Mouse (Mus musculus): ENCODE data around the gene Fkbp15.
A peak's percentile ranks its signal among the peaks of the same experiment; 100 is the strongest.

The Fkbp15 gene

GRCm38 (mm10) chr4:62372410-62372809 lies 12.1 kb upstream of the Fkbp15 start:
- DNase-seq: no peak

GRCm38 (mm10) chr4:62369091-62369490 lies 8.7 kb upstream of the Fkbp15 start:
- no peak for DNase-seq

GRCm38 (mm10) chr4:62367586-62367985 lies 7.2 kb upstream of the Fkbp15 start:
- peak; percentile 55 for DNase-seq

- peak; percentile 43 for DNase-seq
Measured at GRCm38 (mm10) chr4:62366291-62366690, 5.9 kb upstream of the Fkbp15 start.

- no peak for DNase-seq
Measured at GRCm38 (mm10) chr4:62364299-62364698, 4.0 kb upstream of the Fkbp15 start.

- no peak for DNase-seq
Measured at GRCm38 (mm10) chr4:62362437-62362836, 2.1 kb upstream of the Fkbp15 start.

- no peak for DNase-seq
Measured at GRCm38 (mm10) chr4:62361997-62362396, 1.6 kb upstream of the Fkbp15 start.

GRCm38 (mm10) chr4:62361571-62361970 lies 1.2 kb upstream of the Fkbp15 start:
- no peak for DNase-seq

- DNase-seq: no peak
Measured at GRCm38 (mm10) chr4:62360805-62361455, 582 bp upstream of the Fkbp15 start.

- DNase-seq: no peak
Measured at GRCm38 (mm10) chr4:62359256-62359775, 1.0 kb downstream of the Fkbp15 start.

- no peak for DNase-seq
Measured at GRCm38 (mm10) chr4:62357631-62358148, 2.7 kb downstream of the Fkbp15 start.

- DNase-seq: peak; percentile 83
Measured at GRCm38 (mm10) chr4:62349371-62349770, 11.0 kb downstream of the Fkbp15 start.

- DNase-seq: peak; percentile 44
Measured at GRCm38 (mm10) chr4:62348329-62348705, 12.0 kb downstream of the Fkbp15 start.

GRCm38 (mm10) chr4:62347605-62348328 lies 12.6 kb downstream of the Fkbp15 start:
- peak; percentile 64 for DNase-seq

GRCm38 (mm10) chr4:62345827-62346226 lies 14.5 kb downstream of the Fkbp15 start:
- no peak for DNase-seq

- peak; percentile 81 for DNase-seq
Measured at GRCm38 (mm10) chr4:62344000-62344399, 16.3 kb downstream of the Fkbp15 start.

GRCm38 (mm10) chr4:62338536-62338935 lies 21.8 kb downstream of the Fkbp15 start:
- no peak for DNase-seq

- DNase-seq: no peak
Measured at GRCm38 (mm10) chr4:62331977-62332376, 28.4 kb downstream of the Fkbp15 start.

GRCm38 (mm10) chr4:62328941-62329660 lies 31.2 kb downstream of the Fkbp15 start:
- peak; percentile 28 for DNase-seq

- DNase-seq: no peak
Measured at GRCm38 (mm10) chr4:62326111-62326510, 34.2 kb downstream of the Fkbp15 start.

GRCm38 (mm10) chr4:62322684-62323083 lies 37.7 kb downstream of the Fkbp15 start:
- peak; percentile 49 for DNase-seq

- peak; percentile 30 for DNase-seq
Measured at GRCm38 (mm10) chr4:62318294-62318693, 42.1 kb downstream of the Fkbp15 start.

GRCm38 (mm10) chr4:62316456-62316855 lies 43.9 kb downstream of the Fkbp15 start:
- DNase-seq: no peak

Measured in lung, postnatal 36 days (tissue).